Mouse (Mus musculus): ENCODE data around the gene Ssbp3. TPM values are rescaled to one million over a fixed set of nuclear protein-coding genes. Genes with fewer than 3 reads are reported as not detected.

Ssbp3 gene
- polyA plus RNA-seq, 1 experiment from 2014 or later: 138 TPM

- Histone ChIP-seq H3K36me3 (replicated peaks; ENCODE audit: control insufficient read depth, insufficient read depth, low read depth, low read length) (no peaks in the 10 kb centered on the region), H3K27ac (replicated peaks; ENCODE audit: low read depth, low read length) (no peak overlapping the region), H3K9me3 (replicated peaks; ENCODE audit: control insufficient read depth, low read length) (no peaks in the 10 kb centered on the region), H3K4me2 (ENCODE audit: low read depth, low read length) (no peak overlapping the region), H3K4me1 (ENCODE audit: control insufficient read depth, insufficient read depth, low read length) (peaks cover 18% of the 10 kb centered on the region), H3K9ac (replicated peaks; ENCODE audit: low read length) (no peak overlapping the region), H3K27me3 (ENCODE audit: control insufficient read depth, insufficient read depth, low read length) (no peaks in the 10 kb centered on the region), H3K4me3 (ENCODE audit: low read depth, low read length) (no peak overlapping the region)
- ATAC-seq (replicated peaks; ENCODE audit: insufficient number of reproducible peaks, low FRiP score, low TSS enrichment, low read depth) (no peak), DNase-seq (ENCODE audit: low spot score) (no peak)
- WGBS: 61% methylated on average over 12 of the region's 12 CpGs
Observed at GRCm38 (mm10) chr4:106868737-106869438, 41.6 kb upstream of the Ssbp3 start.

- DNase-seq (ENCODE audit: low spot score) (no peak), ATAC-seq (replicated peaks; ENCODE audit: insufficient number of reproducible peaks, low FRiP score, low TSS enrichment, low read depth) (no peak)
- 67% methylated on average over 3 of the region's 3 CpGs for WGBS
- Histone ChIP-seq H3K27me3 (ENCODE audit: control insufficient read depth, insufficient read depth, low read length) (no peaks in the 10 kb centered on the region), H3K4me1 (ENCODE audit: control insufficient read depth, insufficient read depth, low read length) (peaks cover 18% of the 10 kb centered on the region), H3K4me3 (ENCODE audit: low read depth, low read length) (no peak overlapping the region), H3K9me3 (replicated peaks; ENCODE audit: control insufficient read depth, low read length) (no peaks in the 10 kb centered on the region), H3K4me2 (ENCODE audit: low read depth, low read length) (no peak overlapping the region), H3K27ac (replicated peaks; ENCODE audit: low read depth, low read length) (no peak overlapping the region), H3K9ac (replicated peaks; ENCODE audit: low read length) (no peak overlapping the region), H3K36me3 (replicated peaks; ENCODE audit: control insufficient read depth, insufficient read depth, low read depth, low read length) (no peaks in the 10 kb centered on the region)
Observed at GRCm38 (mm10) chr4:106869539-106869951, 41.0 kb upstream of the Ssbp3 start.

- Histone ChIP-seq H3K9ac (replicated peaks; ENCODE audit: low read length) (no peak overlapping the region), H3K27me3 (ENCODE audit: control insufficient read depth, insufficient read depth, low read length) (no peaks in the 10 kb centered on the region), H3K9me3 (replicated peaks; ENCODE audit: control insufficient read depth, low read length) (no peaks in the 10 kb centered on the region), H3K4me1 (ENCODE audit: control insufficient read depth, insufficient read depth, low read length) (peaks cover 12% of the 10 kb centered on the region), H3K4me2 (ENCODE audit: low read depth, low read length) (no peak overlapping the region), H3K4me3 (ENCODE audit: low read depth, low read length) (no peak overlapping the region), H3K27ac (replicated peaks; ENCODE audit: low read depth, low read length) (no peak overlapping the region), H3K36me3 (replicated peaks; ENCODE audit: control insufficient read depth, insufficient read depth, low read depth, low read length) (no peaks in the 10 kb centered on the region)
- DNase-seq (ENCODE audit: low spot score) (no peak), ATAC-seq (replicated peaks; ENCODE audit: insufficient number of reproducible peaks, low FRiP score, low TSS enrichment, low read depth) (no peak)
- 94% methylated on average over 2 of the region's 2 CpGs for WGBS
Observed at GRCm38 (mm10) chr4:106870556-106870955, 39.9 kb upstream of the Ssbp3 start.

GRCm38 (mm10) chr4:106874501-106874900 is 36.0 kb upstream of the Ssbp3 start:
- DNase-seq (ENCODE audit: low spot score): no peak
- WGBS: 85% methylated on average over 7 of the region's 7 CpGs
- Histone ChIP-seq H3K4me1 (ENCODE audit: control insufficient read depth, insufficient read depth, low read length) (peaks cover 1% of the 10 kb centered on the region; the same call in 1 of the 2 replicates), H3K9me3 (replicated peaks; ENCODE audit: control insufficient read depth, low read length) (no peaks in the 10 kb centered on the region), H3K36me3 (replicated peaks; ENCODE audit: control insufficient read depth, insufficient read depth, low read depth, low read length) (no peaks in the 10 kb centered on the region), H3K4me3 (ENCODE audit: low read depth, low read length) (no peak overlapping the region), H3K27me3 (ENCODE audit: control insufficient read depth, insufficient read depth, low read length) (no peaks in the 10 kb centered on the region), H3K9ac (replicated peaks; ENCODE audit: low read length) (no peak overlapping the region), H3K4me2 (ENCODE audit: low read depth, low read length) (no peak overlapping the region), H3K27ac (replicated peaks; ENCODE audit: low read depth, low read length) (no peak overlapping the region)
- no peak for ATAC-seq (replicated peaks; ENCODE audit: insufficient number of reproducible peaks, low FRiP score, low TSS enrichment, low read depth)

- DNase-seq (ENCODE audit: low spot score) (no peak), ATAC-seq (replicated peaks; ENCODE audit: insufficient number of reproducible peaks, low FRiP score, low TSS enrichment, low read depth) (no peak)
- Histone ChIP-seq H3K4me3 (ENCODE audit: low read depth, low read length) (no peak overlapping the region), H3K9me3 (replicated peaks; ENCODE audit: control insufficient read depth, low read length) (no peaks in the 10 kb centered on the region), H3K36me3 (replicated peaks; ENCODE audit: control insufficient read depth, insufficient read depth, low read depth, low read length) (no peaks in the 10 kb centered on the region), H3K4me1 (ENCODE audit: control insufficient read depth, insufficient read depth, low read length) (no peaks in the 10 kb centered on the region), H3K4me2 (ENCODE audit: low read depth, low read length) (no peak overlapping the region), H3K27me3 (ENCODE audit: control insufficient read depth, insufficient read depth, low read length) (no peaks in the 10 kb centered on the region), H3K27ac (replicated peaks; ENCODE audit: low read depth, low read length) (no peak overlapping the region), H3K9ac (replicated peaks; ENCODE audit: low read length) (no peak overlapping the region)
- WGBS: 78% methylated on average over 6 of the region's 6 CpGs
Observed at GRCm38 (mm10) chr4:106881101-106881500, 29.4 kb upstream of the Ssbp3 start.

GRCm38 (mm10) chr4:106883149-106883548 is 27.4 kb upstream of the Ssbp3 start:
- WGBS: 67% methylated on average over 2 of the region's 2 CpGs
- Histone ChIP-seq H3K4me1 (ENCODE audit: control insufficient read depth, insufficient read depth, low read length) (no peaks in the 10 kb centered on the region), H3K9ac (replicated peaks; ENCODE audit: low read length) (no peak overlapping the region)

GRCm38 (mm10) chr4:106886307-106887085 is 24.0 kb upstream of the Ssbp3 start:
- Histone ChIP-seq H3K4me1 (ENCODE audit: control insufficient read depth, insufficient read depth, low read length) (no peaks in the 10 kb centered on the region), H3K4me3 (ENCODE audit: low read depth, low read length) (no peak overlapping the region), H3K27ac (replicated peaks; ENCODE audit: low read depth, low read length) (no peak overlapping the region), H3K9ac (replicated peaks; ENCODE audit: low read length) (no peak overlapping the region), H3K9me3 (replicated peaks; ENCODE audit: control insufficient read depth, low read length) (no peaks in the 10 kb centered on the region), H3K4me2 (ENCODE audit: low read depth, low read length) (no peak overlapping the region), H3K27me3 (ENCODE audit: control insufficient read depth, insufficient read depth, low read length) (no peaks in the 10 kb centered on the region), H3K36me3 (replicated peaks; ENCODE audit: control insufficient read depth, insufficient read depth, low read depth, low read length) (no peaks in the 10 kb centered on the region)
- no peak for DNase-seq (ENCODE audit: low spot score)
- WGBS: 81% methylated on average over 10 of the region's 10 CpGs
- no peak for ATAC-seq (replicated peaks; ENCODE audit: insufficient number of reproducible peaks, low FRiP score, low TSS enrichment, low read depth)

More at GRCm38 (mm10) chr4:106883149-106883548, 27.4 kb upstream of the Ssbp3 start:
- ATAC-seq (replicated peaks; ENCODE audit: insufficient number of reproducible peaks, low FRiP score, low TSS enrichment, low read depth): no peak
- Histone ChIP-seq H3K27ac (replicated peaks; ENCODE audit: low read depth, low read length) (no peak overlapping the region), H3K4me2 (ENCODE audit: low read depth, low read length) (no peak overlapping the region), H3K36me3 (replicated peaks; ENCODE audit: control insufficient read depth, insufficient read depth, low read depth, low read length) (no peaks in the 10 kb centered on the region), H3K4me3 (ENCODE audit: low read depth, low read length) (no peak overlapping the region), H3K9me3 (replicated peaks; ENCODE audit: control insufficient read depth, low read length) (no peaks in the 10 kb centered on the region), H3K27me3 (ENCODE audit: control insufficient read depth, insufficient read depth, low read length) (no peaks in the 10 kb centered on the region)
- DNase-seq (ENCODE audit: low spot score): no peak

GRCm38 (mm10) chr4:106896086-106896485 is 14.4 kb upstream of the Ssbp3 start:
- Histone ChIP-seq H3K9ac (replicated peaks; ENCODE audit: low read length) (no peak overlapping the region), H3K9me3 (replicated peaks; ENCODE audit: control insufficient read depth, low read length) (no peaks in the 10 kb centered on the region), H3K4me1 (ENCODE audit: control insufficient read depth, insufficient read depth, low read length) (no peaks in the 10 kb centered on the region), H3K27me3 (ENCODE audit: control insufficient read depth, insufficient read depth, low read length) (no peaks in the 10 kb centered on the region), H3K4me2 (ENCODE audit: low read depth, low read length) (no peak overlapping the region), H3K4me3 (ENCODE audit: low read depth, low read length) (no peak overlapping the region), H3K36me3 (replicated peaks; ENCODE audit: control insufficient read depth, insufficient read depth, low read depth, low read length) (no peaks in the 10 kb centered on the region), H3K27ac (replicated peaks; ENCODE audit: low read depth, low read length) (no peak overlapping the region)
- no peak for ATAC-seq (replicated peaks; ENCODE audit: insufficient number of reproducible peaks, low FRiP score, low TSS enrichment, low read depth)
- no peak for DNase-seq (ENCODE audit: low spot score)
- 83% methylated on average over 8 of the region's 8 CpGs for WGBS

All from embryonic facial prominence, embryonic 11.5 days (tissue).